Mouse (Mus musculus) erythroblast, embryonic 14.5 days (primary cell): ENCODE measurements around the gene Klhl15.

ENCODE experiments used
- GATA1 ChIP-seq: IDR thresholded peaks from 2 replicates; pipeline ENCODE4 v1.6.1; 2012; ENCODE audit warnings: low read length, inconsistent platforms, mixed read lengths
- TAL1 ChIP-seq: IDR thresholded peaks from 3 replicates; pipeline ENCODE4 v1.6.1; 2012; ENCODE audit warnings: low read length, inconsistent platforms, mixed read lengths

DNA sequence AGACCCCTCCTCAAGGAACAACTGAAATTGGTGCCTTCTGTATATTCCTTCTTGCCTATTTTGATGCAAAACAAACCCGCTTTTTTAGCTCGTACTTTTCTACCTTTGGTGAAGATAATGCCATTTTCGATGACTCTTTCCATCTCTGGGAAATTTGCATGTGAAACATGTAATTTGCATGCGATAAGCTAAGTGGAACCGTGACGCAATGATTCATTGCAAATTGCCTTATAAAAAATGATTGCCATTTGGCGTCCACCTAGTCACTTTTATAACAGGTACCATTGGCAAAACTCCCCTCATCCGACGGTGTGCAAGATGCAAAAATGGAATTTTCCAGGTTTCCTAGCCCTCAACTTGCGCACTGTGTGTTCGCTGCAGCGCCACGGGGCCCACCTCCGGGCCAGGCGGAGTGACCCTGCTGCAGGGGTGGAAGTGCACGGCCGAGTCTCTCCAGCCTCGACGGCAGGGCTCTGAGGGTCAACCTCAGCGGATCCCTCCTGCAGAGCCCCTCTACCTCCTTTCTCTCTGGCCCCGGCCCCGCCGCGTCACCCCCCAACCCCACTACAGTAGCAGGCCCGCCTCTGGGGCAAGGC is 365 bp upstream of the Klhl15 start:
- TF ChIP-seq TAL1 (no peak), GATA1 (no peak)
